In genomic region chr9:29645796-29646400, GRCm38 (mm10) we compare ENCODE assay signal across 34 mouse cellular contexts.
DNase-seq lines count a peak whose midpoint lies in the region; ATAC-seq and TF ChIP-seq lines count a peak whose summit lies in the region.
"Had no signal": no experiment of that assay in that cellular context is flagged by ENCODE, and none has a peak within 500 bp of the region (broad histone marks: within the 10 kb centered on the region; RNA-seq: fewer than 3 reads in every experiment).

No protein-coding gene starts in this region.

- no peak overlapping the region for H3K4me2 ChIP-seq in midbrain, postnatal 0 days (ENCODE audit: low read depth, low read length, poor library complexity, severe bottlenecking)
- no peak overlapping the region for H3K4me2 ChIP-seq in midbrain, embryonic 15.5 days
- H3K4me2 ChIP-seq: embryonic facial prominence, embryonic 15.5 days; forebrain, embryonic 12.5 days; heart, embryonic 11.5 days; hindbrain, embryonic 13.5 days; limb, embryonic 13.5 days; liver, embryonic 13.5 days; neural tube, embryonic 12.5 days; stomach, embryonic 15.5 days had no signal

- no peak for TF ChIP-seq POLR2A in heart, adult 2 months (IDR thresholded peaks at IDR 0.05; ENCODE audit: insufficient read depth, low read depth, low read length)

- TF ChIP-seq EP300 in heart, adult 2 months (IDR thresholded peaks at IDR 0.05; ENCODE audit: insufficient read depth, low read depth, low read length): no peak

- no peak overlapping the region for H3K27ac ChIP-seq in heart, embryonic 10.5 days
- H3K27ac ChIP-seq in heart, adult 2 months: no peak overlapping the region
- H3K27ac ChIP-seq in midbrain, postnatal 0 days (ENCODE audit: low read depth, low read length): peak overlapping the region; percentile 12; the same call in 1 of the 2 replicates
- no peak overlapping the region for H3K27ac ChIP-seq in midbrain, embryonic 15.5 days
- H3K27ac ChIP-seq in limb, embryonic 10.5 days: no peak overlapping the region
- H3K27ac ChIP-seq: embryonic facial prominence, embryonic 10.5 days; embryonic facial prominence, embryonic 15.5 days; forebrain, embryonic 12.5 days; layer of hippocampus, adult 2 months; left cerebral cortex, adult 2 months; limb, embryonic 13.5 days; liver, embryonic 13.5 days; neural tube, embryonic 12.5 days; stomach, embryonic 15.5 days had no signal

- 40% methylated on average over 8 of the region's 8 CpGs for WGBS in heart, embryonic 10.5 days
- 47% methylated on average over 8 of the region's 8 CpGs for WGBS in heart, adult 2 months
- WGBS in midbrain, postnatal 0 days: 30% methylated on average over 8 of the region's 8 CpGs
- WGBS in midbrain, embryonic 15.5 days: 28% methylated on average over 8 of the region's 8 CpGs
- WGBS in limb, embryonic 10.5 days: 35% methylated on average over 8 of the region's 8 CpGs

- no peak overlapping the region for H3K9ac ChIP-seq in heart, adult 2 months (ENCODE audit: low read depth, low read length)
- no peak overlapping the region for H3K9ac ChIP-seq in midbrain, postnatal 0 days (replicated peaks; ENCODE audit: low read length, poor library complexity, severe bottlenecking)
- H3K9ac ChIP-seq in midbrain, embryonic 15.5 days: no peak overlapping the region
- H3K9ac ChIP-seq: embryonic facial prominence, embryonic 15.5 days; forebrain, embryonic 12.5 days; forebrain, postnatal 0 days; limb, embryonic 13.5 days; liver, embryonic 13.5 days; neural tube, embryonic 12.5 days; stomach, embryonic 15.5 days had no signal

- H3K79me2 ChIP-seq in heart, adult 2 months (replicated peaks; ENCODE audit: control insufficient read depth, insufficient read depth, low read length): no peaks in the 10 kb centered on the region

- DNase-seq in cerebellum, postnatal 10 days: peak; percentile 49 to 60
- DNase-seq in cerebellum, adult 9-11 months: no peak
- DNase-seq in heart, embryonic 10.5 days (ENCODE audit: low spot score): peak; percentile 51
- DNase-seq in heart, adult 2 months: no peak
- DNase-seq in midbrain, postnatal 0 days (ENCODE audit: low spot score): no peak
- peak; percentile 31 for DNase-seq in limb, embryonic 10.5 days (ENCODE audit: low spot score)
- DNase-seq: adrenal gland, postnatal 25 days; B cell, adult 2 months; forebrain, postnatal 0 days; heart, postnatal 36 days; kidney, adult 2 months; kidney, postnatal 36 days; liver, embryonic 13.5 days; lung, adult 18-20 months; lung, postnatal 4 days; right cerebral cortex, postnatal 25 days; thymus, postnatal 14 days had no signal

- no peaks in the 10 kb centered on the region for H3K36me3 ChIP-seq in heart, embryonic 10.5 days
- H3K36me3 ChIP-seq in heart, adult 2 months (ENCODE audit: control insufficient read depth, insufficient read depth, low read length): no peaks in the 10 kb centered on the region
- no peaks in the 10 kb centered on the region for H3K36me3 ChIP-seq in midbrain, postnatal 0 days (ENCODE audit: insufficient read depth, low read length)
- H3K36me3 ChIP-seq in midbrain, embryonic 15.5 days (replicated peaks): no peaks in the 10 kb centered on the region
- no peaks in the 10 kb centered on the region for H3K36me3 ChIP-seq in limb, embryonic 10.5 days
- H3K36me3 ChIP-seq: embryonic facial prominence, embryonic 10.5 days; embryonic facial prominence, embryonic 15.5 days; forebrain, embryonic 12.5 days; hindbrain, embryonic 13.5 days; limb, embryonic 13.5 days; liver, embryonic 13.5 days; neural tube, embryonic 12.5 days; stomach, embryonic 15.5 days had no signal

- no peak for ATAC-seq in midbrain, postnatal 0 days (ENCODE audit: low FRiP score)
- no peak for ATAC-seq in midbrain, embryonic 15.5 days (replicated peaks)
- ATAC-seq in megakaryocyte progenitor cell, adult 5-6 weeks (replicated peaks; ENCODE audit: poor library complexity): no peak
- ATAC-seq: activated CD4-positive, CD25-positive, alpha-beta regulatory T cell, adult 4 months; forebrain, postnatal 0 days; inflammation-experienced regulatory T-cells, adult 6 months; lung, postnatal 0 days; midbrain, embryonic 16.5 days had no signal

- H3K4me1 ChIP-seq in heart, embryonic 10.5 days: peaks cover 24% of the 10 kb centered on the region
- H3K4me1 ChIP-seq in heart, adult 2 months (ENCODE audit: control insufficient read depth, insufficient read depth, low read length): no peaks in the 10 kb centered on the region
- peaks cover 4% of the 10 kb centered on the region for H3K4me1 ChIP-seq in midbrain, postnatal 0 days (ENCODE audit: insufficient read depth, low read length)
- peaks cover 29% of the 10 kb centered on the region for H3K4me1 ChIP-seq in midbrain, embryonic 15.5 days
- peaks cover 45% of the 10 kb centered on the region for H3K4me1 ChIP-seq in limb, embryonic 10.5 days
- H3K4me1 ChIP-seq: limb, embryonic 13.5 days; liver, embryonic 13.5 days; stomach, embryonic 15.5 days had no signal

- H3K4me3 ChIP-seq in heart, embryonic 10.5 days: no peak overlapping the region
- no peak overlapping the region for H3K4me3 ChIP-seq in heart, adult 2 months
- H3K4me3 ChIP-seq in midbrain, postnatal 0 days (ENCODE audit: low read depth, low read length): no peak overlapping the region
- H3K4me3 ChIP-seq in midbrain, embryonic 15.5 days: no peak overlapping the region
- no peak overlapping the region for H3K4me3 ChIP-seq in limb, embryonic 10.5 days
- H3K4me3 ChIP-seq: embryonic facial prominence, embryonic 10.5 days; embryonic facial prominence, embryonic 15.5 days; forebrain, embryonic 12.5 days; hindbrain, embryonic 13.5 days; layer of hippocampus, adult 2 months; left cerebral cortex, adult 2 months; limb, embryonic 13.5 days; liver, embryonic 13.5 days; myocyte; neural tube, embryonic 12.5 days; stomach, embryonic 15.5 days had no signal

- no peak for TF ChIP-seq CTCF in heart, adult 2 months (IDR thresholded peaks at IDR 0.05)
- TF ChIP-seq CTCF in midbrain, postnatal 0 days (IDR thresholded peaks at IDR 0.05): no peak

- intact Hi-C loops in heart, adult 2 months (cut with DNase I): no loop called here

- H3K9me3 ChIP-seq in heart, embryonic 10.5 days: no peaks in the 10 kb centered on the region
- H3K9me3 ChIP-seq in midbrain, postnatal 0 days (ENCODE audit: low read length): no peaks in the 10 kb centered on the region
- no peaks in the 10 kb centered on the region for H3K9me3 ChIP-seq in midbrain, embryonic 15.5 days
- no peaks in the 10 kb centered on the region for H3K9me3 ChIP-seq in limb, embryonic 10.5 days (replicated peaks)
- H3K9me3 ChIP-seq: embryonic facial prominence, embryonic 15.5 days; forebrain, embryonic 12.5 days; hindbrain, embryonic 13.5 days; liver, embryonic 13.5 days; neural tube, embryonic 12.5 days; stomach, embryonic 15.5 days had no signal

- peaks cover 6% of the 10 kb centered on the region; the same call in 1 of the 2 replicates for H3K27me3 ChIP-seq in heart, embryonic 10.5 days (ENCODE audit: insufficient read depth, poor library complexity, severe bottlenecking)
- H3K27me3 ChIP-seq in heart, adult 2 months (ENCODE audit: control insufficient read depth, insufficient read depth, low read length): no peaks in the 10 kb centered on the region
- H3K27me3 ChIP-seq in midbrain, postnatal 0 days (ENCODE audit: insufficient read depth, low read length): no peaks in the 10 kb centered on the region
- no peaks in the 10 kb centered on the region for H3K27me3 ChIP-seq in midbrain, embryonic 15.5 days (replicated peaks)
- peaks cover 29% of the 10 kb centered on the region for H3K27me3 ChIP-seq in limb, embryonic 10.5 days (ENCODE audit: low read depth, poor library complexity, severe bottlenecking)
- H3K27me3 ChIP-seq: embryonic facial prominence, embryonic 15.5 days; hindbrain, embryonic 13.5 days; liver, embryonic 13.5 days; neural tube, embryonic 12.5 days; stomach, embryonic 15.5 days had no signal

Comparison
In these comparisons a context has a peak if more than half of its experiments do, and no peak if none do; other contexts are left out.
1. DNase-seq: peak in cerebellum, postnatal 10 days (2 of 2), heart, embryonic 10.5 days (single experiment) and limb, embryonic 10.5 days (single experiment); none in cerebellum, adult 9-11 months (single experiment), heart, adult 2 months (0 of 2) and midbrain, postnatal 0 days (single experiment).